Mouse (Mus musculus) C3H10T1/2 (cell line): ENCODE results near the gene Zfp286. TPM values are rescaled to one million over a fixed set of nuclear protein-coding genes. Genes with fewer than 3 reads are reported as not detected.

Experiments
- polyA plus RNA-seq, 2 experiments: library from polyadenylated mRNA; unstranded; fragments of >200 nt; fragmentation: generic; extraction: Trizol; gene quantifications; one replicate each; pipeline ENCODE4 v1.2.1; 2012; ENCODE audit warnings: missing spikeins in 2 of 2

Zfp286 gene
- polyA plus RNA-seq: not detected

DNA sequence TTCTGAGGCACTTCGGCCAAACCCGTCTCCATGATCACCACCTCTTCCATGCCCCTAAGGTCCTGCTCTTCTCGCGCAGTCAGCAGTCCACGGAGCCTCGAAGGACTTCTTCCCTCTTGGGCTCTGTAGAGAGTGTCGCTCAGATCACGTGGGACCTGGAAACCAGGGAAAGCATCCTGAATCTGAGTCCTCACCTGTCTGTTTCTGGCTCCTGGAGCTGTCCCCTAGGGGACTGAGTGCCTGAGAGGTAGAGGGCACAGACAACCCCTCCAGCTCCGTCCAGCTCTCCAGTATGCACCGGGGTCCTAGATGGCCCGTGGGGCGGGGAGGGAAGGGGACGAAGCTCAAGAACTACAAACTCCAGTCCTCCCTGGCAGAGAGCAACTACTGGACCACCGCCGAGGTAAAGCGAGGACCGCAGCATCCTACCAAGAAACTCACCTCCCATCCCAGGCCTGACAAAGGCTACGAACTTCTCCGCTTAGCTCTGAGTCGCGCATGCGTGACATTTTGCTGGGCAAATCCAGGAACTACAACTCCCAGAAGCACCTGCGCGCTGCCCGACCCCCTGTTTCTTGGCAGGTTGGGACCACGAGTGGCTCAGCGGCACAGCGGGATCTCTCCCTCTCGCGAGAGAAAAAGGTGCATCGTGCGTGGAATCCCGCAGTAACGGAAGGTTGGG is at the start of gene Zfp286:
Zfp286 (minus strand) TSS at position 528 of the 682 bp plus-strand sequence.

DNA sequence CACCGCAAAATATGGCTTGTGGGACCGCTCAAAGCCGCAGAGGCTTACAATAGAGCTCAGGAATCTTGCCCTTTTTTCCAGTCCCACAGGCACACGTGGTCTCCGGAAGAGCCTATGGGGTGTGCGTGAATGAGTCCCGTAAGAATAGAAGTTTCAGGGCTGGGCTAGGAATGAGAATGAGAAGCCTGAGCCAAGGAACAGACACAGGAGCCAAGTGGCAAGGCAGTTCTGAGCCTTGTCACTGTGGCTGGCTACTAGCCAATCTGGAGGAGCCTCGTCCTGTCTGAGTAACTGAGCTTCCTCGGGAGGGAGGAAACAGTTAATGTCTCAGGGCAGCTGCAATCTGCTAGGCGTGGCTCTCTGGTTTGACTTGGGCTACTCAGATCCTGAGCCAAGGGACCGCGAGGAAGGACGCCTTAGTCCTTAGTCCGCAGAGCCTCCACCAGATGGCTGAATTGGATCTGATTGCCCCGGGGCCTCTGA is 30.8 kb upstream of the Zfp286 start, which contains the start of gene Trim16:
Trim16 (plus strand) TSS at position 173 of the 483 bp plus-strand sequence.

DNA sequence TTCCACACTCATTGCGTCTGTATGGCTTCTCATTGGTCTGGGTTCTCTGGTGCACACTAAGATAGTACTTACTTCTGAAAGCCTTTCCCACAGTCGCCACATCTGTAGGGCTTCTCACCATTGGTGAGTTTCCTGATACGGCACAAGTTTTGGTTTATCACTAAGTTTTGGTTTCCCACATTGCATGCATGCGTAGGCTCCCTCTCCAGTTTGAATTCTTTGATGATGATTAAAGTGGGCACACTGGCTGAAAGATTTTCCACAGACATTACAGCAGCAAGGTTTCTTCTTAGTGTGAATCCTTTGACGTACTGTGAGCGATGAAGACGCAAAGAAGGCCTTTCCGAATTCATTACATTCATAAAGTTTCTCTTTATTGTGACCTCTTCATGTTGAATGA is 36.5 kb downstream of the Zfp286 start, which contains the start of gene Gm10428:
Gm10428 (plus strand) TSS at position 321 of the 400 bp plus-strand sequence.

DNA sequence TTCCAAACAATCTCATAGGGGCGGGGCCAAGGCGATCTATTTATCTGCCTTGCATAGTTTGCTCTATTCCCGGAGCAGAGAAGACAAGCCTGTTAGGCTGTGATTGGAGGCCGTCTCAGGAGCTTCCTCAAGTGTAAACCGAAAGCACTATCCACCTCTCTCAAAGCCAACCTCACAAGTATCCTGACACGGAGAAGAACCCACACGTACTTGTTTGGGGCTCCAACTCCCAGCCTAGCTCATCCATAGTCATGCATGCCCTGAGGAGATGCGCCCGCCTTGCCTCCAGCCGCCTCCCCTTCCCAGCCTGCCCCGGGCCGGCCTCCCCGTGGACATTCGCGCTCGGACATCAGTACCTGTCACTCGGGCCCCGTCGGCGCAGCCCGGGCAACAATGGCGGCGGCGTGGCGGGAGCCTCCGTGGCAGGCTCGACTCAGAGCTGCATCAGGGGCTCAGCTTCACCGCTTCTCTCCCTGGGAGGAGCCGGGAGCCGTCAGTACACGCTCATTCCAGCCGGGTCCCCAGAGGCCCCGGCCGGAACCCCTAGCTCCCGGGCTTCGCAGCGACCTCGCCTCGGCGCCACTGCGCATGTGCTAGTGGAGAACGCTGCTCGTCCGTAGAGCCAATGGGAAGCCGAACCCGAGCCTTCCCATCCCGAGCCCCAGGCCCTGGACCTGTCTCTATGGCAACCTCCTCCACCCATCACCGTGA is 57.8 kb downstream of the Zfp286 start, which contains the start of gene Zfp287:
Zfp287 (minus strand) TSS at position 595 of the 711 bp plus-strand sequence.

Other genes starting within 250 kb of the Zfp286 start
- 1,000 to 10,000 TPM; 1,438 to 2,574 TPM for gene Ubb, start 238.3 kb downstream of the Zfp286 start, polyA plus RNA-seq
- gene Trpv2, start 215.0 kb downstream of the Zfp286 start, polyA plus RNA-seq: under 1 TPM; 0.04 to 0.20 TPM
- gene Lrrc75a, start 140.9 kb downstream of the Zfp286 start, polyA plus RNA-seq: 10 to 100 TPM in 1 of 2 experiments, 1 to 10 TPM in 1; 5.8 to 12.0 TPM
- 10 to 100 TPM in 1 of 2 experiments, 1 to 10 TPM in 1; 9.2 to 37.9 TPM for gene Mmgt2, start 140.8 kb downstream of the Zfp286 start, polyA plus RNA-seq
- 1 to 10 TPM in 1 of 2 experiments, under 1 TPM in 1; 0.14 to 2.2 TPM for gene Zfp287, start 57.6 kb downstream of the Zfp286 start, polyA plus RNA-seq
- gene Gm10428, start 36.4 kb downstream of the Zfp286 start, polyA plus RNA-seq: not detected
- gene Trim16, start 30.8 kb upstream of the Zfp286 start, polyA plus RNA-seq: 1 to 10 TPM; 1.7 to 2.8 TPM
- under 1 TPM in 1 of 2 experiments, not detected in 1; 0.33 TPM for gene Fbxw10, start 57.6 kb upstream of the Zfp286 start, polyA plus RNA-seq
- 10 to 100 TPM in 1 of 2 experiments, 1 to 10 TPM in 1; 1.1 to 20.8 TPM for gene Tvp23b, start 90.0 kb upstream of the Zfp286 start, polyA plus RNA-seq
- gene Cdrt4, start 161.7 kb upstream of the Zfp286 start, polyA plus RNA-seq: under 1 TPM in 1 of 2 experiments, not detected in 1; 0.12 TPM